Comparison of ENCODE assay signal across 17 mouse cellular contexts in genomic region chr16:29959939-29960637, GRCm38 (mm10).
DNase-seq lines count a peak whose midpoint lies in the region; ATAC-seq and TF ChIP-seq lines count a peak whose summit lies in the region.
"Had no signal": no experiment of that assay in that cellular context is flagged by ENCODE, and none has a peak within 500 bp of the region (broad histone marks: within the 10 kb centered on the region; RNA-seq: fewer than 3 reads in every experiment).

No protein-coding gene starts in this region.

- H3K36me3 ChIP-seq in embryonic facial prominence, embryonic 13.5 days = no peaks in the 10 kb centered on the region
- H3K36me3 ChIP-seq in embryonic facial prominence, embryonic 10.5 days (replicated peaks) = no peaks in the 10 kb centered on the region
- no peaks in the 10 kb centered on the region for H3K36me3 ChIP-seq in heart, embryonic 11.5 days (ENCODE audit: control insufficient read depth, insufficient read depth, low read length)
- no peaks in the 10 kb centered on the region for H3K36me3 ChIP-seq in lung, postnatal 0 days (ENCODE audit: insufficient read depth, low read length)
- H3K36me3 ChIP-seq: forebrain, embryonic 15.5 days; midbrain, embryonic 13.5 days had no signal

- DNase-seq in embryonic facial prominence, embryonic 10.5 days (ENCODE audit: low spot score) = no peak
- peak; percentile 47 to 51 for DNase-seq in heart, postnatal 10 days
- peak; percentile 67 for DNase-seq in lung, postnatal 0 days (ENCODE audit: low spot score)
- DNase-seq in lung, postnatal 4 days = no peak
- no peak for DNase-seq in kidney, adult 11 months
- DNase-seq: cerebellum, adult 8-10 months; kidney, adult 18-20 months; liver; thymus, postnatal 4 days had no signal

- TF ChIP-seq CTCF in lung, postnatal 0 days (IDR thresholded peaks at IDR 0.05) = no peak

- intact Hi-C loops in heart, postnatal 10 days (cut with DNase I) = no loop called here

- no peak overlapping the region for H3K4me3 ChIP-seq in embryonic facial prominence, embryonic 13.5 days
- no peak overlapping the region for H3K4me3 ChIP-seq in embryonic facial prominence, embryonic 10.5 days
- H3K4me3 ChIP-seq in heart, embryonic 11.5 days (ENCODE audit: low read depth, low read length) = no peak overlapping the region
- no peak overlapping the region for H3K4me3 ChIP-seq in lung, postnatal 0 days (ENCODE audit: low read depth, low read length)
- H3K4me3 ChIP-seq: erythroblast, embryonic 14.5 days; forebrain, embryonic 15.5 days; midbrain, embryonic 13.5 days had no signal

- no peaks in the 10 kb centered on the region for H3K9me3 ChIP-seq in embryonic facial prominence, embryonic 13.5 days
- H3K9me3 ChIP-seq in embryonic facial prominence, embryonic 10.5 days = no peaks in the 10 kb centered on the region
- no peaks in the 10 kb centered on the region for H3K9me3 ChIP-seq in heart, embryonic 11.5 days (replicated peaks; ENCODE audit: control insufficient read depth, low read length)
- H3K9me3 ChIP-seq in lung, postnatal 0 days (ENCODE audit: low read length) = no peaks in the 10 kb centered on the region
- H3K9me3 ChIP-seq: forebrain, embryonic 15.5 days; midbrain, embryonic 13.5 days had no signal

- 0 out of 2 replicates have a peak overlapping the region, but pooled peaks have one; percentile 19 for H3K27ac ChIP-seq in embryonic facial prominence, embryonic 13.5 days
- H3K27ac ChIP-seq in embryonic facial prominence, embryonic 10.5 days (replicated peaks) = no peak overlapping the region
- H3K27ac ChIP-seq in heart, embryonic 11.5 days (ENCODE audit: low read depth, low read length) = no peak overlapping the region
- H3K27ac ChIP-seq in lung, postnatal 0 days (ENCODE audit: low read length) = no peak overlapping the region
- H3K27ac ChIP-seq: forebrain, embryonic 15.5 days; hindbrain, embryonic 14.5 days; kidney, postnatal 0 days; midbrain, embryonic 13.5 days had no signal

- 49% methylated on average over 12 of the region's 12 CpGs for WGBS in embryonic facial prominence, embryonic 13.5 days
- 75% methylated on average over 12 of the region's 12 CpGs for WGBS in embryonic facial prominence, embryonic 10.5 days
- 71% methylated on average over 12 of the region's 12 CpGs for WGBS in heart, embryonic 11.5 days (ENCODE audit: insufficient replicate concordance)
- 55% methylated on average over 12 of the region's 12 CpGs for WGBS in lung, postnatal 0 days

- ATAC-seq in embryonic facial prominence, embryonic 13.5 days (ENCODE audit: insufficient number of reproducible peaks, insufficient read depth, low FRiP score, low TSS enrichment, low read depth) = no peak
- ATAC-seq in heart, embryonic 11.5 days (replicated peaks; ENCODE audit: insufficient number of reproducible peaks, low FRiP score, low TSS enrichment) = no peak
- ATAC-seq in lung, postnatal 0 days = peak; percentile 26; the same call in 1 of the 2 replicates
- ATAC-seq in megakaryocyte-erythroid progenitor cell, adult 5-6 weeks (replicated peaks; ENCODE audit: low FRiP score, low TSS enrichment, poor library complexity, severe bottlenecking) = no peak
- ATAC-seq: forebrain, embryonic 15.5 days; midbrain, embryonic 13.5 days had no signal

- no peak for TF ChIP-seq EP300 in lung, postnatal 0 days (IDR thresholded peaks at IDR 0.05)

- H3K9ac ChIP-seq in embryonic facial prominence, embryonic 13.5 days = no peak overlapping the region
- no peak overlapping the region for H3K9ac ChIP-seq in heart, embryonic 11.5 days (ENCODE audit: low read depth, low read length)
- H3K9ac ChIP-seq in lung, postnatal 0 days (replicated peaks; ENCODE audit: low read depth) = no peak overlapping the region
- H3K9ac ChIP-seq: forebrain, embryonic 15.5 days; hindbrain, embryonic 14.5 days; midbrain, embryonic 13.5 days had no signal

- peaks cover 26% of the 10 kb centered on the region for H3K4me1 ChIP-seq in embryonic facial prominence, embryonic 13.5 days
- H3K4me1 ChIP-seq in embryonic facial prominence, embryonic 10.5 days = peaks cover 8% of the 10 kb centered on the region
- no peaks in the 10 kb centered on the region for H3K4me1 ChIP-seq in heart, embryonic 11.5 days (ENCODE audit: control insufficient read depth, insufficient read depth, low read length)
- no peaks in the 10 kb centered on the region for H3K4me1 ChIP-seq in lung, postnatal 0 days (ENCODE audit: insufficient read depth, low read depth, low read length)
- H3K4me1 ChIP-seq: forebrain, embryonic 15.5 days; midbrain, embryonic 13.5 days had no signal

- no peaks in the 10 kb centered on the region for H3K27me3 ChIP-seq in embryonic facial prominence, embryonic 13.5 days
- no peaks in the 10 kb centered on the region for H3K27me3 ChIP-seq in embryonic facial prominence, embryonic 10.5 days (replicated peaks; ENCODE audit: low read depth, poor library complexity, severe bottlenecking)
- no peaks in the 10 kb centered on the region for H3K27me3 ChIP-seq in heart, embryonic 11.5 days (ENCODE audit: control insufficient read depth, insufficient read depth, low read length)
- H3K27me3 ChIP-seq in lung, postnatal 0 days (replicated peaks; ENCODE audit: insufficient read depth, low read length) = no peaks in the 10 kb centered on the region
- H3K27me3 ChIP-seq: forebrain, embryonic 15.5 days had no signal

- no peak overlapping the region for H3K4me2 ChIP-seq in embryonic facial prominence, embryonic 13.5 days
- no peak overlapping the region for H3K4me2 ChIP-seq in heart, embryonic 11.5 days
- no peak overlapping the region for H3K4me2 ChIP-seq in lung, postnatal 0 days (replicated peaks; ENCODE audit: low read depth, low read length)
- H3K4me2 ChIP-seq: forebrain, embryonic 15.5 days; hindbrain, embryonic 14.5 days; midbrain, embryonic 13.5 days had no signal

Comparison
In these comparisons a context has a peak if more than half of its experiments do, and no peak if none do; other contexts are left out.
1. DNase-seq: peak in heart, postnatal 10 days (2 of 2) and lung, postnatal 0 days (single experiment); none in embryonic facial prominence, embryonic 10.5 days (single experiment), lung, postnatal 4 days (0 of 2) and kidney, adult 11 months (single experiment).